Mouse (Mus musculus) kidney, adult 2 months (tissue): ENCODE data around the gene Gm21887.
"Not testable (repeated sequence)": the region's sequence is repeated elsewhere in the genome, so short reads cannot be mapped to it uniquely, and the experiment has no call there.

Experiments
- CTCF ChIP-seq: fragments of 200-500 bp; conservative IDR thresholded peaks from 2 replicates; pipeline ENCODE4 v1.5.1; 2011; ENCODE audit warnings: low read depth, mild to moderate bottlenecking, control low read depth, low read length, moderate library complexity, mixed read lengths; ENCODE audit not compliant: insufficient read depth, insufficient read length
- POLR2A ChIP-seq: fragments of 200-500 bp; IDR thresholded peaks from one replicate; pipeline ENCODE4 v1.6.1; 2011; ENCODE audit warnings: low read depth, low read length, control low read depth

GRCm38 (mm10) chrX:170004236-170004635, 5.2 kb upstream of the Gm21887 start:
- not testable (repeated sequence) for TF ChIP-seq CTCF, POLR2A
